Mouse (Mus musculus) limb, embryonic 12.5 days (tissue): ENCODE results near the gene Ebi3. TPM values are rescaled to one million over a fixed set of nuclear protein-coding genes. Genes with fewer than 3 reads are reported as not detected.

Source experiments
- ATAC-seq: fragments of 200-750 bp; cut with Nextera tagmentation; 2 replicates; pipeline ENCODE4 v1.8.0; 2017; ENCODE audit warnings: low read depth, moderate TSS enrichment; ENCODE audit not compliant: insufficient number of reproducible peaks, insufficient read depth, low FRiP score, low TSS enrichment
- H3K27ac ChIP-seq: fragments of 300-500 bp; sonication (generic); 2 replicates; pipeline ENCODE4 v1.5.1; 2016; ENCODE audit warnings: mild to moderate bottlenecking, moderate library complexity
- H3K27me3 ChIP-seq: fragments of 300-500 bp; sonication (generic); 2 replicates; pipeline ENCODE4 v1.6.1; 2016; ENCODE audit warnings: mild to moderate bottlenecking, moderate library complexity
- H3K36me3 ChIP-seq: fragments of 300-500 bp; sonication (generic); 2 replicates; pipeline ENCODE4 v1.6.1; 2016; ENCODE audit warnings: mild to moderate bottlenecking, moderate library complexity
- H3K4me1 ChIP-seq: fragments of 300-500 bp; sonication (generic); replicated peaks from 2 replicates; pipeline ENCODE4 v1.6.1; 2016
- H3K4me2 ChIP-seq: fragments of 300-500 bp; sonication (generic); 2 replicates; pipeline ENCODE4 v1.6.1; 2016; ENCODE audit warnings: mild to moderate bottlenecking, moderate library complexity
- H3K4me3 ChIP-seq: fragments of 300-500 bp; sonication (generic); replicated peaks from 2 replicates; pipeline ENCODE4 v1.5.1; 2016; ENCODE audit warnings: mild to moderate bottlenecking
- H3K9ac ChIP-seq: fragments of 300-500 bp; sonication (generic); replicated peaks from 2 replicates; pipeline ENCODE4 v1.6.1; 2016; ENCODE audit warnings: mild to moderate bottlenecking, moderate library complexity
- H3K9me3 ChIP-seq: fragments of 300-500 bp; sonication (generic); 2 replicates; pipeline ENCODE4 v1.6.1; 2016; ENCODE audit warnings: mild to moderate bottlenecking, moderate library complexity
- WGBS: fragments of 180-500 bp; shearing (Covaris S2); methylation state at CpG from one replicate; pipeline ENCODE4 v1.1.7; 2016; 5-methylcytosine and 5-hydroxymethylcytosine counted together
- polyA plus RNA-seq: library from polyadenylated mRNA; unstranded; fragments of >200 nt; fragmentation: Nextera tagmentation; extraction: Ambion mirVana; gene quantifications from 2 replicates; pipeline ENCODE4 v1.2.1, GENCODE M21; 2016

Ebi3 gene
- polyA plus RNA-seq, 1 experiment from 2014 or later: 1.6 TPM

- Histone ChIP-seq H3K27me3 (peaks cover 18% of the 10 kb centered on the region), H3K36me3 (0 out of 2 replicates have a peak, but pooled peaks cover 1% of the 10 kb centered on the region), H3K4me3 (no peak within 1 kb of the TSS), H3K4me1 (peaks cover 22% of the 10 kb centered on the region), H3K9ac (no peak within 1 kb of the TSS), H3K9me3 (no peaks in the 10 kb centered on the region), H3K27ac (no peak within 1 kb of the TSS), H3K4me2 (no peak within 1 kb of the TSS)
- ATAC-seq: no peak
- 35% methylated on average over 13 of the region's 13 CpGs for WGBS
Observed at GRCm38 (mm10) chr17:56005415-56006061, 53.1 kb downstream of the Ebi3 start, which contains the start of the genes Stap2 and Mpnd. TSS of gene Stap2 (minus strand) at chr17:56005584. TSS of gene Mpnd (plus strand) at chr17:56005711.

Other genes with a start within 250 kb of the Ebi3 start
- gene Pot1b, start 240.0 kb upstream of the Ebi3 start, polyA plus RNA-seq: 11.1 and 13.6 TPM in 2 replicates
- 0.08 and 0.11 TPM in 2 replicates for gene Adgre4, start 202.7 kb upstream of the Ebi3 start, polyA plus RNA-seq
- 10.2 and 10.8 TPM in 2 replicates for gene Zfp119a, start 73.7 kb upstream of the Ebi3 start, polyA plus RNA-seq
- 14.1 and 14.3 TPM in 2 replicates for gene Zfp959, start 60.5 kb upstream of the Ebi3 start, polyA plus RNA-seq
- gene Zfp119b, start 3.1 kb upstream of the Ebi3 start, polyA plus RNA-seq: 5.0 and 7.0 TPM in 2 replicates
- gene Yju2, start 6.5 kb downstream of the Ebi3 start, polyA plus RNA-seq: 24.6 and 26.6 TPM in 2 replicates
- 52.6 and 54.1 TPM in 2 replicates for gene Shd, start 17.8 kb downstream of the Ebi3 start, polyA plus RNA-seq
- 42.4 and 43.2 TPM in 2 replicates for gene Fsd1, start 33.9 kb downstream of the Ebi3 start, polyA plus RNA-seq
- gene Stap2, start 52.9 kb downstream of the Ebi3 start, polyA plus RNA-seq: 7.2 and 9.2 TPM in 2 replicates
- gene Mpnd, start 53.1 kb downstream of the Ebi3 start, polyA plus RNA-seq: 165 and 169 TPM in 2 replicates
- 171 and 175 TPM in 2 replicates for gene Sh3gl1, start 84.0 kb downstream of the Ebi3 start, polyA plus RNA-seq
- 48.8 and 51.2 TPM in 2 replicates for gene Chaf1a, start 87.8 kb downstream of the Ebi3 start, polyA plus RNA-seq
- 42.0 and 46.4 TPM in 2 replicates for gene Ubxn6, start 122.4 kb downstream of the Ebi3 start, polyA plus RNA-seq
- gene Hdgfl2, start 127.0 kb downstream of the Ebi3 start, polyA plus RNA-seq: 176 and 189 TPM in 2 replicates
- gene Plin4, start 157.2 kb downstream of the Ebi3 start, polyA plus RNA-seq: 0.12 and 0.23 TPM in 2 replicates
- gene Plin5, start 165.0 kb downstream of the Ebi3 start, polyA plus RNA-seq: 0.10 TPM in 2 replicates
- gene Lrg1, start 169.4 kb downstream of the Ebi3 start, polyA plus RNA-seq: 0.24 TPM in 1 of 2 replicates, not detected in the other
- 3.1 and 3.3 TPM in 2 replicates for gene Sema6b, start 187.7 kb downstream of the Ebi3 start, polyA plus RNA-seq
- gene Tnfaip8l1, start 209.8 kb downstream of the Ebi3 start, polyA plus RNA-seq: 8.3 and 9.5 TPM in 2 replicates
- 69.3 and 78.4 TPM in 2 replicates for gene Mydgf, start 231.3 kb downstream of the Ebi3 start, polyA plus RNA-seq